Mouse (Mus musculus): ENCODE measurements around the gene Hsd17b7. TPM values are rescaled to one million over a fixed set of nuclear protein-coding genes. Genes with fewer than 3 reads are reported as not detected.
"Not testable (repeated sequence)": the region's sequence is repeated elsewhere in the genome, so short reads cannot be mapped to it uniquely, and the experiment has no call there.

The Hsd17b7 gene
- total and polyA plus RNA-seq, 2 experiments from 2014 or later = 24.8 to 33.3 TPM

DNA sequence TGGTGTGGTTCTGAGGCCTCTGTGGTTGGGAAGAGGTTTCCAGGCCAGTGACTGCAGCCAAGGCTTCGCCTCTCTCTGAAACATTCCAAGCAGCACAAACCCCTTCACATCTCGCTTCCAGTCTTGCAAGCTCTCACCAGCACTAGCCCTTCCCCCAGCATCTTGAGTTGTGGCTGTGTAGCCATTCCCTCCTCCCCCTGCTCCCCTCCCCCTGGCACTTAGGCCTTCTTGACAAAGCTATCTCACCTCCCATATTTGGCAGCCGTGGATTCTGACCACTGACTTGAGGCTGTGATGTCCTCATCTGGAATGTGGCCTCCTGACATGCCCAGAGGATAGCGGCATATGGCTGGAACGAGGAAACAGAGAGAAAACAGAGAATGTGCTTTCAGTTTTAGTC lies 37.5 kb upstream of the Hsd17b7 start:
- no peaks in the 10 kb centered on the region for H3K36me3 ChIP-seq (ENCODE audit: insufficient read depth, low read length)
- 67% methylated on average over 5 of the region's 5 CpGs for whole genome bisulfite sequencing

DNA sequence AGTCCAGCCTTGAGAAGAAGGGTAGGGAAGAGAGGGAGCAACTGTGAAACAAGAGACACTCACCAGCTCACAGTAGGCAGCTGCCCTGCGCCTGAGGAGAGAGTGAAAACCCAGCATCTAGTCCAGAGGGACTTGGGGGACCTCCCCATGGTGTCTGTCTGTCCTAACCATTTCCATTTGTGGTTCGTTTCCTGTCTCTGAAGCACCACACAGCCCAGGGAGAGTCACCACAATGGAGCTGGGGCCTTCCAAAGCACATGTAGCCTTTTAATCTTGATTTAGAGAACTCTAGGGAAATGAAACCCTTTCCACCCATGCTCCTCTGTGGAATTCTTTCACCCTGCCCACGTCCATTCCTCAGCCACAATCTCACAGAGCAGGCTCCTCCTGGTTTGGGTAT lies 36.3 kb upstream of the Hsd17b7 start:
- H3K4me1 ChIP-seq (ENCODE audit: insufficient read depth, low read length) = no peaks in the 10 kb centered on the region
- H3K4me2 ChIP-seq (ENCODE audit: low read depth, low read length, poor library complexity, severe bottlenecking) = no peak overlapping the region
- 77% methylated on average over 3 of the region's 3 CpGs for WGBS
- H3K9ac ChIP-seq (replicated peaks; ENCODE audit: low read length, poor library complexity, severe bottlenecking) = no peak overlapping the region
- no peak for TF ChIP-seq CTCF (IDR thresholded peaks at IDR 0.05)
- H3K27ac ChIP-seq (ENCODE audit: low read depth, low read length) = no peak overlapping the region
- no peak overlapping the region for H3K4me3 ChIP-seq (ENCODE audit: low read depth, low read length)
- H3K36me3 ChIP-seq (ENCODE audit: insufficient read depth, low read length) = no peaks in the 10 kb centered on the region
- DNase-seq (ENCODE audit: low spot score) (no peak), ATAC-seq (ENCODE audit: low FRiP score) (no peak)
- no peaks in the 10 kb centered on the region for H3K27me3 ChIP-seq (ENCODE audit: insufficient read depth, low read length)
- no peaks in the 10 kb centered on the region for H3K9me3 ChIP-seq (ENCODE audit: low read length)

More for the DNA sequence above, 37.5 kb upstream of the Hsd17b7 start:
- no peak for DNase-seq (ENCODE audit: low spot score)
- Histone ChIP-seq H3K9me3 (ENCODE audit: low read length) (no peaks in the 10 kb centered on the region), H3K4me3 (ENCODE audit: low read depth, low read length) (no peak overlapping the region), H3K4me2 (ENCODE audit: low read depth, low read length, poor library complexity, severe bottlenecking) (no peak overlapping the region), H3K27ac (ENCODE audit: low read depth, low read length) (no peak overlapping the region), H3K4me1 (ENCODE audit: insufficient read depth, low read length) (no peaks in the 10 kb centered on the region), H3K27me3 (ENCODE audit: insufficient read depth, low read length) (no peaks in the 10 kb centered on the region), H3K9ac (replicated peaks; ENCODE audit: low read length, poor library complexity, severe bottlenecking) (no peak overlapping the region)
- no peak for ATAC-seq (ENCODE audit: low FRiP score)
- TF ChIP-seq CTCF (IDR thresholded peaks at IDR 0.05) = no peak

DNA sequence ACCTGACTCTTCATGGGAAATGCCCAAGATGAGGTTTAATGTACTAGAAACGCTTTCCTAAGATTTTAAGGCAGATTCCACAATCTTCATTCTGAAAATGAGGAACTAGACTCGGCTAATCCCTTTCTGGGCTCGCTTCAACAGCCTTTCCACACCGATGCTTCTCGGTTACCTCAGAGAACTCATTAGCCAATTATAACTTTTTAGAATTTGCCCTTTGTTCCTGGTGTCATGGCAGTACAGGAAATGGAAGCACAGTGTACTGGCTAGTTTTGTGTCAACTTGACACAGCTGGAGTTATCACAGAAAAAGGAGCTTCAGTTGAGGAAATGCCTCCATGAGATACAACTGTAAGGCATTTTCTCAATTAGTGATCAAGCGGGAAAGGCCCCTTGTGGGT lies 24.9 kb upstream of the Hsd17b7 start:
- not testable (repeated sequence) for H3K9me3 ChIP-seq (ENCODE audit: low read length); H3K27me3 ChIP-seq (ENCODE audit: insufficient read depth, low read length); H3K4me3 ChIP-seq (ENCODE audit: low read depth, low read length); H3K9ac ChIP-seq (replicated peaks; ENCODE audit: low read length, poor library complexity, severe bottlenecking); H3K27ac ChIP-seq (ENCODE audit: low read depth, low read length); H3K4me2 ChIP-seq (ENCODE audit: low read depth, low read length, poor library complexity, severe bottlenecking); DNase-seq (ENCODE audit: low spot score); ATAC-seq (ENCODE audit: low FRiP score); H3K36me3 ChIP-seq (ENCODE audit: insufficient read depth, low read length); H3K4me1 ChIP-seq (ENCODE audit: insufficient read depth, low read length)
- WGBS = 85% methylated on average over 6 of the region's 6 CpGs

DNA sequence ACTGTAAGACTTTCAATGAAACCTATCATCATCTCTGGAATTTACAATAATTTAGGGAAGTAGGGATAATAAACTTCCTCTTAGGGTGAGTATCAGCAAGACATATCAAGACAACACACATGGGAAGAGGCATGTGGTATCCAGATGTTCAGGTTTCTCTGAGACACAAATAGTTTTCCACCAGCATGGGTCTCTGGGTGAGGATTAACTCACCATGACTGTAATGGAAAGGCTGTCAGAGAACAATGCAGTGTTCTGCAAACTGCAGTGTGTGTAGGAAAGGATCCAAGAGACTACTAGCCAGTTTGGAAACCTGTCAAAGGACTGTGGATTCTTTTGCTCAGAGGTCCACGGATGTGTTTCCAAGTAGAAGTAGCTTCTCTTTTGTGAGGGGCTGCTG lies 17.1 kb upstream of the Hsd17b7 start:
- H3K4me1 ChIP-seq (ENCODE audit: insufficient read depth, low read length) = no peaks in the 10 kb centered on the region
- no peak overlapping the region for H3K27ac ChIP-seq (ENCODE audit: low read depth, low read length)
- no peaks in the 10 kb centered on the region for H3K36me3 ChIP-seq (ENCODE audit: insufficient read depth, low read length)
- no peak overlapping the region for H3K4me3 ChIP-seq (ENCODE audit: low read depth, low read length)
- TF ChIP-seq CTCF (IDR thresholded peaks at IDR 0.05) = no peak
- WGBS = 34% methylated on average over 1 of the region's 1 CpGs
- no peak overlapping the region for H3K4me2 ChIP-seq (ENCODE audit: low read depth, low read length, poor library complexity, severe bottlenecking)
- DNase-seq (ENCODE audit: low spot score) (peak; percentile 20), ATAC-seq (ENCODE audit: low FRiP score) (no peak)
- no peaks in the 10 kb centered on the region for H3K9me3 ChIP-seq (ENCODE audit: low read length)
- H3K9ac ChIP-seq (replicated peaks; ENCODE audit: low read length, poor library complexity, severe bottlenecking) = no peak overlapping the region
- no peaks in the 10 kb centered on the region for H3K27me3 ChIP-seq (ENCODE audit: insufficient read depth, low read length)

DNA sequence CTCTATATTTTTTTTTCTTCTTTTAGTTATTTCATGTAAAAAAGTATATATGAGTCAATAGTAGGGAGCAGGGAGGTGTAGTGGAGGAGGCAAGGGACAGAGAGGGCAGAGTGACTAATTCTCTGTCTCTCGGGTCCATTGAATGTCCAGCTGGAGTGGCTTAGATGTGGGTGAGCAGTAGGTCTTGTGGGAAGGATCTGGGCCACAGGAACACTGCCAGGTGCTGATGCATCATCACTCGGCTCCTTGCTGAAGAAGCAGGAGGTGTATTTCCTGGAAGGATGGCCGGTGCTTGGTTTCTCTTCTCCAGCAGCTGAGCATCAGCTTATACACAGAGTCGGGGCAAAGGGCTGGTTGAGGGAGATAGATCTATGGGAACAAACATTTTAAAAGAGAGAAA lies 8.6 kb upstream of the Hsd17b7 start:
- WGBS = 92% methylated on average over 4 of the region's 4 CpGs

DNA sequence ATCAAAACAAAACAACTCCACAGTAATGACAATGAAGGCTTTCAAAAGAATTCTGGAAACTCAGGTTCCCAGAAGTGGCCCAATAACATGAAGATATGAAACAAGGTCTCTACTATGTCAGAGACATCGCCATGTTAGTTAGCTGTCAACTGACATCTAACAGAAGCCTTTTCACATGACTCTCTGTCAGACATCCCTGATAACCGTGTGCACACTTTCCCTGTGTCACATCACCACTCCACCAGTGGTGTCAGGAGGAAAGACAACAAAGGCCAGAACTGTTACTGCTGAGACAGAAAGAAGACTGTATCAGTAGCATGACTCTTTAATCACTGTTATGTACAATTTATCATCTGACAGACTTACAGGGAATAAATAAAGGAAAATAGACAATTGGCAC lies 3.0 kb upstream of the Hsd17b7 start:
- ATAC-seq (ENCODE audit: low FRiP score) = no peak
- 80% methylated on average over 2 of the region's 2 CpGs for WGBS
- TF ChIP-seq CTCF (IDR thresholded peaks at IDR 0.05) = no peak

More for the DNA sequence above, 8.6 kb upstream of the Hsd17b7 start:
- Histone ChIP-seq H3K9ac (replicated peaks; ENCODE audit: low read length, poor library complexity, severe bottlenecking) (no peak overlapping the region), H3K27ac (ENCODE audit: low read depth, low read length) (no peak overlapping the region), H3K4me2 (ENCODE audit: low read depth, low read length, poor library complexity, severe bottlenecking) (no peak overlapping the region), H3K36me3 (ENCODE audit: insufficient read depth, low read length) (no peaks in the 10 kb centered on the region), H3K4me1 (ENCODE audit: insufficient read depth, low read length) (no peaks in the 10 kb centered on the region), H3K9me3 (ENCODE audit: low read length) (no peaks in the 10 kb centered on the region), H3K27me3 (ENCODE audit: insufficient read depth, low read length) (no peaks in the 10 kb centered on the region), H3K4me3 (ENCODE audit: low read depth, low read length) (no peak overlapping the region)
- no peak for TF ChIP-seq CTCF (IDR thresholded peaks at IDR 0.05)
- DNase-seq (ENCODE audit: low spot score) = no peak
- no peak for ATAC-seq (ENCODE audit: low FRiP score)

More for the DNA sequence above, 3.0 kb upstream of the Hsd17b7 start:
- Histone ChIP-seq H3K9me3 (ENCODE audit: low read length) (no peaks in the 10 kb centered on the region), H3K9ac (replicated peaks; ENCODE audit: low read length, poor library complexity, severe bottlenecking) (no peak overlapping the region), H3K4me1 (ENCODE audit: insufficient read depth, low read length) (peaks cover 10% of the 10 kb centered on the region; the same call in 1 of the 2 replicates), H3K36me3 (ENCODE audit: insufficient read depth, low read length) (no peaks in the 10 kb centered on the region), H3K4me3 (ENCODE audit: low read depth, low read length) (no peak overlapping the region), H3K27ac (ENCODE audit: low read depth, low read length) (no peak overlapping the region), H3K4me2 (ENCODE audit: low read depth, low read length, poor library complexity, severe bottlenecking) (no peak overlapping the region), H3K27me3 (ENCODE audit: insufficient read depth, low read length) (no peaks in the 10 kb centered on the region)
- DNase-seq (ENCODE audit: low spot score) = no peak

Measured in midbrain, postnatal 0 days (tissue).